Mouse (Mus musculus) heart, adult 2 months (tissue): ENCODE measurements around the gene Mib2. TPM values are rescaled to one million over a fixed set of nuclear protein-coding genes. Genes with fewer than 3 reads are reported as not detected.
A peak's percentile ranks its signal among the peaks of the same experiment; 100 is the strongest.
"Not testable (repeated sequence)": the region's sequence is repeated elsewhere in the genome, so short reads cannot be mapped to it uniquely, and the experiment has no call there.

ENCODE experiments used
- DNase-seq, 2 experiments: peaks; one replicate each; pipeline ENCODE4 v3.0.0; 2021
- H3K27ac ChIP-seq: fragments of 200-600 bp; 2 replicates; pipeline ENCODE4 v1.8.1; 2022
- H3K27me3 ChIP-seq: fragments of 200-500 bp; 2 replicates; pipeline ENCODE4 v1.6.1; 2012; ENCODE audit warnings: mild to moderate bottlenecking, low read length, inconsistent platforms, mixed read lengths; ENCODE audit not compliant: control insufficient read depth, insufficient read depth
- H3K36me3 ChIP-seq: fragments of 200-500 bp; 2 replicates; pipeline ENCODE4 v1.6.1; 2012; ENCODE audit warnings: low read length, inconsistent platforms; ENCODE audit not compliant: control insufficient read depth, insufficient read depth
- H3K4me1 ChIP-seq: fragments of 200-500 bp; 2 replicates; pipeline ENCODE4 v1.6.1; 2011; ENCODE audit warnings: low read length; ENCODE audit not compliant: control insufficient read depth, insufficient read depth
- H3K4me3 ChIP-seq: fragments of 200-600 bp; 2 replicates; pipeline ENCODE4 v1.8.1; 2022
- H3K79me2 ChIP-seq: fragments of 200-500 bp; replicated peaks from 2 replicates; pipeline ENCODE4 v1.6.1; 2012; ENCODE audit warnings: mild to moderate bottlenecking, inconsistent platforms, low read length, moderate library complexity, mixed read lengths; ENCODE audit not compliant: control insufficient read depth, insufficient read depth
- H3K9ac ChIP-seq: fragments of 200-500 bp; 2 replicates; pipeline ENCODE4 v1.6.1; 2012; ENCODE audit warnings: low read depth, mild to moderate bottlenecking, control low read depth, inconsistent platforms, low read length, mixed read lengths
- CTCF ChIP-seq: fragments of 200-600 bp; IDR thresholded peaks from 2 replicates; pipeline ENCODE4 v1.8.1; 2022; ENCODE audit warnings: antibody characterized with exemption, mild to moderate bottlenecking, moderate library complexity
- EP300 ChIP-seq: fragments of 200-500 bp; IDR thresholded peaks from 2 replicates; pipeline ENCODE4 v1.6.1; 2011; ENCODE audit warnings: low read depth, low read length, control low read depth; ENCODE audit not compliant: insufficient read depth
- POLR2A ChIP-seq: fragments of 200-500 bp; IDR thresholded peaks from 2 replicates; pipeline ENCODE4 v1.6.1; 2011; ENCODE audit warnings: mild to moderate bottlenecking, low read depth, low read length, control low read depth; ENCODE audit not compliant: insufficient read depth
- WGBS: fragments of 180-500 bp; shearing (Covaris S2); methylation state at CpG from one replicate; pipeline ENCODE4 v1.1.7; 2018; 5-methylcytosine and 5-hydroxymethylcytosine counted together
- intact Hi-C: fragments of 180-260 bp; cut with DNase I; formaldehyde crosslinking; loops from one replicate; pipeline ENCODE4 v1.15.1; 2025
- polyA plus RNA-seq: library from polyadenylated mRNA; depleted of rRNA; stranded (reverse); fragments of >200 nt; gene quantifications from 2 replicates; pipeline ENCODE4 v1.2.3, GENCODE M21; 2012
- total RNA-seq, 2 experiments: library from RNA; stranded (reverse); gene quantifications; 2 replicates each; pipeline ENCODE4 v1.2.3; 2021

The Mib2 gene
- total and polyA plus RNA-seq, 3 experiments = 24.9 to 35.8 (median 25.7) TPM

GRCm38 (mm10) chr4:155652283-155653085 is 16.5 kb downstream of the Mib2 start:
- peak overlapping the region; percentile 28 for H3K4me3 ChIP-seq
- no peaks in the 10 kb centered on the region for H3K36me3 ChIP-seq
- intact Hi-C loops = no loop called here
- H3K4me1 ChIP-seq = peaks cover 2% of the 10 kb centered on the region
- peaks cover 3% of the 10 kb centered on the region; the same call in 1 of the 2 replicates for H3K27me3 ChIP-seq
- 32% methylated on average over 36 of the region's 36 CpGs for WGBS
- no peaks in the 10 kb centered on the region for H3K79me2 ChIP-seq
- peak overlapping the region; percentile 74 for H3K9ac ChIP-seq
- TF ChIP-seq POLR2A (no peak), EP300 (no peak)
- no peak for DNase-seq
- peak overlapping the region; percentile 47 for H3K27ac ChIP-seq

GRCm38 (mm10) chr4:155651553-155652269 is 17.3 kb downstream of the Mib2 start:
- Histone ChIP-seq H3K27me3 (peaks cover 3% of the 10 kb centered on the region; the same call in 1 of the 2 replicates), H3K4me1 (peaks cover 2% of the 10 kb centered on the region), H3K79me2 (no peaks in the 10 kb centered on the region), H3K4me3 (no peak overlapping the region), H3K27ac (peak overlapping the region; percentile 28), H3K36me3 (no peaks in the 10 kb centered on the region), H3K9ac (no peak overlapping the region)
- TF ChIP-seq EP300 = no peak
- no peak for TF ChIP-seq CTCF
- 0 out of 2 replicates have a peak, but pooled peaks have one; percentile 21 for TF ChIP-seq POLR2A
- intact Hi-C loops = no loop called here
- 62% methylated on average over 15 of the region's 15 CpGs for WGBS
- DNase-seq = peak; percentile 46 to 66

- intact Hi-C loops = no loop called here
- DNase-seq = no peak
- Histone ChIP-seq H3K79me2 (no peaks in the 10 kb centered on the region), H3K27ac (no peak overlapping the region), H3K27me3 (peaks cover 3% of the 10 kb centered on the region; the same call in 1 of the 2 replicates), H3K4me3 (no peak overlapping the region), H3K4me1 (peaks cover 2% of the 10 kb centered on the region), H3K9ac (no peak overlapping the region), H3K36me3 (no peaks in the 10 kb centered on the region)
- 85% methylated on average over 11 of the region's 11 CpGs for WGBS
- TF ChIP-seq POLR2A (no peak), CTCF (no peak), EP300 (no peak)
Observed at GRCm38 (mm10) chr4:155649355-155649754, 19.6 kb downstream of the Mib2 start.

- intact Hi-C loops = no loop called here
- WGBS = 79% methylated on average over 5 of the region's 5 CpGs
- Histone ChIP-seq H3K4me1 (no peaks in the 10 kb centered on the region), H3K27ac (no peak overlapping the region), H3K9ac (no peak overlapping the region), H3K36me3 (no peaks in the 10 kb centered on the region), H3K27me3 (no peaks in the 10 kb centered on the region), H3K79me2 (no peaks in the 10 kb centered on the region), H3K4me3 (no peak overlapping the region)
- TF ChIP-seq CTCF = no peak
- no peak for TF ChIP-seq POLR2A
- TF ChIP-seq EP300 = no peak
- no peak for DNase-seq
Observed at GRCm38 (mm10) chr4:155645721-155646120, 23.3 kb downstream of the Mib2 start.

GRCm38 (mm10) chr4:155645308-155645707 is 23.7 kb downstream of the Mib2 start, which contains the start of gene Gm10563:
Gene Gm10563 (minus strand): TSS chr4:155645408.
- H3K79me2 ChIP-seq, H3K27me3 ChIP-seq, H3K27ac ChIP-seq, H3K4me1 ChIP-seq, H3K9ac ChIP-seq, H3K36me3 ChIP-seq, H3K4me3 ChIP-seq, DNase-seq, intact Hi-C loops: not testable (repeated sequence)
- WGBS = 99% methylated on average over 2 of the region's 2 CpGs

GRCm38 (mm10) chr4:155643531-155643930 is 25.5 kb downstream of the Mib2 start:
- intact Hi-C loops = no loop called here
- H3K27me3 ChIP-seq = no peaks in the 10 kb centered on the region
- no peaks in the 10 kb centered on the region for H3K79me2 ChIP-seq
- WGBS = 82% methylated on average over 1 of the region's 1 CpGs
- DNase-seq = no peak
- no peak overlapping the region for H3K27ac ChIP-seq
- H3K4me3 ChIP-seq = no peak overlapping the region
- no peaks in the 10 kb centered on the region for H3K4me1 ChIP-seq
- no peak overlapping the region for H3K9ac ChIP-seq
- no peak for TF ChIP-seq EP300
- no peak for TF ChIP-seq POLR2A
- no peaks in the 10 kb centered on the region; the same call in 1 of the 2 replicates for H3K36me3 ChIP-seq
